Mouse (Mus musculus): ENCODE results near the gene Zscan25. TPM values are rescaled to one million over a fixed set of nuclear protein-coding genes. Genes with fewer than 3 reads are reported as not detected.
"Not testable (repeated sequence)": the region's sequence is repeated elsewhere in the genome, so short reads cannot be mapped to it uniquely, and the experiment has no call there.

Gene Zscan25
- total RNA-seq (2022), result 10 to 100 TPM; 18.7 to 23.7 (median 22.3) TPM

- DNase-seq, result peak; percentile 90
Measured at GRCm38 (mm10) chr5:145280371-145281143, at the start of gene Zscan25. Gene Zscan25 (plus strand): TSS chr5:145280500.

DNA sequence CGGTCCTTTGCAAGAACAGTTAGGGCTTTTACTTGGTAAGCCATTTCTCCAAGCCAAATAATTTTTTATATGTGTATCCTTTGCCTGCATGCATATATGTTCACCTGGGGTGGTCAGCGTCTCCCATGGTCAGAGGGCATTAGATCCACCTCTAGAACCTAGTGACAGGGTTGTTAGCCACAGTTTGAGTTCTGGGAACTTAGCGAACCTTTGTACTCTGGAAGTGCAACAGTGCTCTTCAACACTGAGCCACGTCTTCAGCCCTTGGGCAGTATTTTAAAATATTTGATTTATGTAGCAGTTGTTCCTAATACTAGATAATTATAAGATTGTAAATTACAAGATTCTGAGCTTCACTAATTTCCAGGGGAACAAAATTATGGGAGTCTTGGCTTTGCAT is 49.7 kb upstream of the Zscan25 start:
- no peak for DNase-seq

- peak; percentile 97 for DNase-seq
Measured at GRCm38 (mm10) chr5:145231367-145231871, 48.9 kb upstream of the Zscan25 start, which contains the start of gene Zfp655. Gene Zfp655 (plus strand): TSS chr5:145231715.

- DNase-seq, result peak; percentile 54
Measured at GRCm38 (mm10) chr5:145231893-145232411, 48.3 kb upstream of the Zscan25 start.

DNA sequence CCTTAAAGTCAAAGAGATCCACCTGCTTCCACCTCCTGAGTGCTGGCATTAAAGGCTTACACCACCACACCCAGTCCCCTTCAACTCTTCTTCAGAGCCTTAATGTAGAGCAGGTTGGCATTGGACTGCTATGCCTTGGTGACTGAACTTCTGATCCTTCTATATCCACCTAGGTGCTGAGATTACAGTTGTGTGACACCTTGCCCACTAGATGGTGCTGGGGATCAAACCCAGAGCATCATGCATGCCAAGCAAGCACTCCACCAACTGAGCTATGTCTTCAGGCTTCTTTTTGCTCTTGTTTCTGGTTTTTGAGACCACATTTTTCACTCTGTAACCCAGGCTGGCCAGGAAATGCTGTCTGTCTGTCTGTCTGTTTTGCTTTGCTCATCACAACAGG is 45.7 kb upstream of the Zscan25 start:
- no peak for DNase-seq

DNA sequence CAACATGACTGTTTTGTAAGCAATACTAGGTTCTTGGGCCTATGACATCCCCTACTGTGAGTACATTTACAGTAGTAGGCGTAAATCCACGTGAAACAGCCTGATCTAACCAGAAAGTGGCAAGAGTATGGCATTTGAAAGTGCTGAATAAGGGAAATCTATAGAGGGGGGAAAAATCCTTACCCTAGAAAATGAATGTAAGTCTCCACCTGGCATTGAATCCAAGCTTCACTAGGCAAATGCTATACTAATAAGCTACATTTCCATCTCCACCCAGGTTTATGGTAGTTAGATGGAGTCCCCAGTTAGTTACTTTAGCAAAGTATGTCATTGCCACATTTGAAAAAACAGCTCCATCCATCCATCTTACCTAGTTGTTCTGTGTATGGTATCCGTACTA is 30.8 kb upstream of the Zscan25 start:
- DNase-seq, result no peak

- DNase-seq, result not testable (repeated sequence)
Measured at GRCm38 (mm10) chr5:145273568-145273967, 6.7 kb upstream of the Zscan25 start.

GRCm38 (mm10) chr5:145279948-145280347 is 352 bp upstream of the Zscan25 start:
- no peak for DNase-seq

DNA sequence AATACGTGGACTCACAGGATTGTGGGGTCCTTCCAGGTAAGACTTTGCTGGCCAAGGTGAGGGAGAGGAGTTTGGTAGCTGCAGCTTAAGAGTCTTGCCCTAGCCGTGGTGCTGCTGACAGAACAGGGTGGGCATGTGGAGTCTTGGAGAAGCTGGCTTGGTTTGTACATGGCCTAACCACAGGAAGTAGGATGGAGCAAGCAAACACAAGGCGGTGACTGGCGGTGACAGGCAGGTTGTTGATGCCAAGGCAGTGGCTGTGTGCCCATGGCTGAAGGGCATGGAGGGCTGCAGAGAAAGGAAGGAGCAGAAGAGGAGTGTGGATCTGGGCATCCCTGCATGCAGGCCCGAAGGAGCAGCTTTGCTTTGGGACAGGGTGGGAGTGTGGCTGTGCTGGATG is 8.1 kb downstream of the Zscan25 start:
- no peak for DNase-seq

GRCm38 (mm10) chr5:145290697-145291096 is 10.4 kb downstream of the Zscan25 start:
- DNase-seq, result no peak

DNA sequence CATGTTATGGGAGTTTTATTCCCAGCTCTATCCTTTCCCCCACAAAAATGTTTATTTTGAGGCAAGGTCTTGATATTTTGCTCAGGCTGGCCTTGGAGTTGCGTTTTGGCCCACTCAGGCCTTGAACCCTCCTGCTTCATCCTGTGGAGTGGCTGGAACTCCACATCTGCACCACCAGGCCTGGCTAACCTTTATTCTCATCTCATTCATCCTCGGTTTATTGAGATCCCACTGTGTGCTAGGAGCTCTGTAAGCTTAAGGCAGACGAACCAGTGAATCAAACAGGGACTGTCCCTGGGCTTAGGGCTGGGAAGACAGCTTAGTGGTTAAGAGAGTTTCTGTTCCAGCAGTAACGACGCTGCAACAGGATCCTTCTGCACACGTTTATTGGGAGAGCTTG is 12.1 kb downstream of the Zscan25 start:
- DNase-seq, result no peak

- DNase-seq, result no peak
Measured at GRCm38 (mm10) chr5:145300469-145300868, 20.2 kb downstream of the Zscan25 start.

DNA sequence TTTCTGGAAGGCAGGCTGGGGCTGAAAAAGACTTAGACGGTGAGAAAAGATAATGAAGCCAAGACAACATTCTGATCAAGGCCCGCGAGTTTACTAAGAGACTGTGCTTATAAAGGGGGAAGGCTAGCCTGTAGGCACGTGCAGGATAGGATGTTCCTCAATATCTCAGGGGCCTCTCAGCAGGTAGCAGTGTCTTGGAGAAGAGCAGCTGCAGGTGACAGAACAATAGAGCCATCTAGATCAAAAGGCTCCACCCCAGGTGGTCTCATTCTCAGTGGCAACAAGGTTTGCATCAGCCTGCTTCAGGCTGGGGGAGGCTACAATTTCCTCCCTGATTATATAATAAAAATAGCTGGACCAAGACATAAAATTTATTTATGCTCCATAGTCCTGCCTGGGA is 21.5 kb downstream of the Zscan25 start:
- DNase-seq, result not testable (repeated sequence)

GRCm38 (mm10) chr5:145302424-145302823 is 22.1 kb downstream of the Zscan25 start:
- DNase-seq, result no peak

DNA sequence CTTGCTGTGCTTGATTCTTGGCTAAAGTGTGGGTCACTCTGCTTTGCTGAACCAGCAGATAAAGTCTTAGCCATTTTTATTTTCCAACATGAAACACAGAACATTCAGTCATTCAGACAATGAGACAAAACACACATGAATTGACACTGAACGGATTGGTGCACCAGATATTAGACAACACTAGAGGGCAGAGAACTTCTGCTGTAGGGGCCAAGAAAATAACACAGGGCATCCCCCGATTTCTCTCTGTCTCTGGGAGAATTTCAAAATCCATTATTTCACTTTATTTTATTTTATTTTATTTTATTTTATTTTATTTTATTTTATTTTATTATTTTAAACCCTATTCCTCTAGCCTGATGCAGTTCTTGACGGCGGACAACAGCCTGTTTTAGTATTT is 26.7 kb downstream of the Zscan25 start:
- DNase-seq, result not testable (repeated sequence)

DNA sequence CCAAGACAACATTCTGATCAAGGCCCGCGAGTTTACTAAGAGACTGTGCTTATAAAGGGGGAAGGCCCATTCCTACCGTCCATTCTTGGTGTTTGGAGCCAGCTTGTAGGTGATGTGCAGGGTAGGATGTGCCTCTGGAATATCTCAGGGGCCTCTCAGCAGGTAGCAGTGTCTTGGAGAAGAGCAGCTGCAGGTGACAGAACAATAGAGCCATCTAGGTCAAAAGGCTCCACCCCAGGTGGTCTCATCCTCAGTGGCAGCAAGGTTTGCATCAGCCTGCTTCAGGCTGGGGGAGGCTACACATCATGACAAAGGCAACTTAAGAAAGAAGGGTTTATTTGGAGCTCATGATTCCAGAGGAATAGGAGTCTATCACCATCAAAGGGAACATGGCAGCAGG is 27.5 kb downstream of the Zscan25 start:
- DNase-seq, result not testable (repeated sequence)

DNA sequence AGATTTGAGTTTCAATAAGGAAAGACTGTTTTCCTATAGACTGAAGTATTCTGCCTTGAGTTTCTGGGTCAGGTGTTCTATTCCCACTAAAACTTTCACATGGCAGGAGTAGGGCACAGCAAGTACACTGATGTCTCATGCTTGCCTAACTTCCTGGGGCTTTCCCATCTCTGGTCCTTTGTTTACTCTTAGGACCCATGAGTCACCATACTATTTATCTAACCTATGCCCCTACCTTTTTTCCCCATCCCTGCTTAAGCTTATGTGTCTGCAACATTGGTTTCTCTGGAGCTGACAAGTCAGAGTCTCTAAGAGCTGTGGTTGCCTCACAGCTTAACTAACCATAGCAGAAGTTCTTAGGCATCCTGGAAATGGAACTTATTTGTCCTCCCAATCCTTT is 33.5 kb downstream of the Zscan25 start:
- no peak for DNase-seq

GRCm38 (mm10) chr5:145317141-145317540 is 36.8 kb downstream of the Zscan25 start:
- no peak for DNase-seq

DNA sequence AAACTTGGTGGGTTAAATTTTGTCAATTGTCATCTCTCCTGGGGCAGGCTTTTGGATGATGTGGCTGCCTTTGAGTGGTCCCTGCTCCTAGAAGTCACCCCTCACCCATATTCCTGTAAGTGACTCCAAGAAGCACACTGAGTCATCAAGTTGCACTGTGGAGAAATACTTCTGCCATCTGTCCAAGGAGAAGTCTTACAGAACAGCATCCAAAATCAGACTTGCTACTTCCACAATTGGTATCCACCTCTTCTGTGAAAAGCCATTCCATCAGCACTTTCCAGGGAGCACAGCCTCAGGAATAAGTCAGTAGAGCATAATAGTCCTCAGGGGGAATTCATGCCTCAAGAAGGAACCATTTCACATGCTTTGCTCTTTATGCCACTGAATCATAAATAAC is 58.5 kb downstream of the Zscan25 start:
- not testable (repeated sequence) for DNase-seq

Other genes starting within 250 kb of the Zscan25 start
- gene Gm4871, start 247.7 kb upstream of the Zscan25 start, total RNA-seq (2022), result not detected
- not detected for gene 1700018F24Rik, start 237.5 kb upstream of the Zscan25 start, total RNA-seq (2022)
- gene Arpc1a, start 196.7 kb upstream of the Zscan25 start, total RNA-seq (2022), result 100 to 1,000 TPM; 127 to 148 (median 140) TPM
- gene Kpna7, start 196.5 kb upstream of the Zscan25 start, total RNA-seq (2022), result not detected
- 100 to 1,000 TPM; 185 to 202 (median 191) TPM for gene Arpc1b, start 166.3 kb upstream of the Zscan25 start, total RNA-seq (2022)
- 10 to 100 TPM; 60.2 to 98.3 (median 79.4) TPM for gene Pdap1, start 140.3 kb upstream of the Zscan25 start, total RNA-seq (2022)
- gene Bud31, start 140.1 kb upstream of the Zscan25 start, total RNA-seq (2022), result 10 to 100 TPM; 93.0 to 98.7 (median 95.5) TPM
- gene Ptcd1, start 113.4 kb upstream of the Zscan25 start, total RNA-seq (2022), result 10 to 100 TPM; 29.0 to 30.6 (median 29.9) TPM
- gene Cpsf4, start 113.3 kb upstream of the Zscan25 start, total RNA-seq (2022), result 10 to 100 TPM; 18.7 to 22.3 (median 20.5) TPM
- 100 to 1,000 TPM; 319 to 686 (median 419) TPM for gene Atp5j2, start 88.4 kb upstream of the Zscan25 start, total RNA-seq (2022)
- gene Zkscan14, start 78.6 kb upstream of the Zscan25 start, total RNA-seq (2022), result 10 to 100 TPM in 3 of 4 experiments, 1 to 10 TPM in 1; 9.6 to 13.8 (median 11.9) TPM
- gene Zkscan5, start 75.9 kb upstream of the Zscan25 start, total RNA-seq (2022), result 10 to 100 TPM; 11.0 to 14.5 (median 12.8) TPM
- gene Zfp655, start 48.8 kb upstream of the Zscan25 start, total RNA-seq (2022), result 10 to 100 TPM; 54.1 to 71.1 (median 61.4) TPM
- gene Cyp3a57, start 64.8 kb downstream of the Zscan25 start, total RNA-seq (2022), result under 1 TPM in 3 of 4 experiments, not detected in 1; 0.13 to 0.34 (median 0.17) TPM
- gene Cyp3a16, start 189.2 kb downstream of the Zscan25 start, total RNA-seq (2022), result not detected

Measured in adrenal gland, adult 8-10 months (tissue).